Mouse (Mus musculus): Measurements from ENCODE around the gene Cd28.

GRCm38 (mm10) chr1:60819993-60820392, 103.4 kb downstream of the Cd28 start:
- TF ChIP-seq POLR2A (IDR thresholded peaks at IDR 0.05; ENCODE audit: low read depth, low read length) (no peak), CTCF (IDR thresholded peaks at IDR 0.05; ENCODE audit: borderline replicate concordance, insufficient read depth, low read length) (no peak)
